Mouse (Mus musculus): ENCODE data around the gene Mbd3.
"Not testable (repeated sequence)": the region's sequence is repeated elsewhere in the genome, so short reads cannot be mapped to it uniquely, and the experiment has no call there.

Gene Mbd3

DNA sequence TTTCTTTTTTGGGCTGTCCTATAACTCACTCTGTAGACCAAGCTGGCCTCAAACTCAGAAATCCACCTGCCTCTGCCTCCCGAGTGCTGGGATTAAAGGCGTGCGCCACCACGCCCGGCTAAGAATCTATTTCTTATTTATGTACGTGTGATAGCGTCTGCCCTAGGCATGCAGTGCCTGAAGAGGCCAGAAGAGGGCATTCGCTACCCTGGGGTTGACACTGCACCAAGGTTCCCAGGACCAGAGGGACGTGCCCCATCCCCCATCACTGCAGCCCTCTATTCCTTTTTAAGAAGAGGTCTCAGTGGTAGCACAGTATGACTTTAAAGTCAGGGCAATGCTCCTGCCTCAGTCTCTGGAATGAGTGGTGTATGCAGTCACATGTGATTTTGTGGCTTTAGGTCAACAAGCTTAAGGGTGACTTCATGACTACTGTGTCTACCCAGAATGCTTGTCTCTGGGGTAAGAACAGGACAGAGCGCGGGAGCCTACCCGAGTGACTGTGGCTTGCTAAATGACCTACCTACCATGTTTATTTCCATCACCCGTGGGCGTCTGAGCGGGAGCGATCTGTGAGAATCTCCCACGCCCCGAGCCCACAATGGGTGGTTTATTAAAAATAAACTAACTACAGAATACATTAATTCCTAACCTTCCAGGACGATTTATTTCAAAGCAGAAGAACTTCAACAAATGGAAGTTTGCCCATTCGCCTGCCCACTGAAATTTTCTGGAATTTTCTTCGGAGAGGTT is 29.2 kb downstream of the Mbd3 start:
- DNase-seq (ENCODE audit: low spot score): no peak

DNA sequence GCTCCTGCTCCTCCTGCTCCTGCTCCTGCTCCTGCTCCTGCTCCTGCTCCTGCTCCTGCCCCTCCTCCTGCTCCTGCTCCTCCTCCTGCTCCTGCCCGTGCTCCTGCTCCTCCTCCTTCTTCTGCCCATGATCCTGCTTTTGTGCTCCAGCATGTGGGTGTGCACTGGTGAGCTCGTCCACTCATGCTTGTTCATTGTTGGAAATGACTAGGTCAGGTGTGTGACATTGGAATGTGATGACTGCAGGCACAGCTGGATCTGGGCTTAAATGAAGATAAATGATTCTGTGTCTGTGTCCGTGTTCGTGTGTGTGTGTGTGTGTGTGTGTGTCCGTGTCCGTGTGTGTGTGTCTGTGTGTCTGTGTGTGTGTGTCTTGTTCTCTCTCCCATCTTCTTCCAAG is 31.0 kb downstream of the Mbd3 start:
- no peak for DNase-seq (ENCODE audit: low spot score)

DNA sequence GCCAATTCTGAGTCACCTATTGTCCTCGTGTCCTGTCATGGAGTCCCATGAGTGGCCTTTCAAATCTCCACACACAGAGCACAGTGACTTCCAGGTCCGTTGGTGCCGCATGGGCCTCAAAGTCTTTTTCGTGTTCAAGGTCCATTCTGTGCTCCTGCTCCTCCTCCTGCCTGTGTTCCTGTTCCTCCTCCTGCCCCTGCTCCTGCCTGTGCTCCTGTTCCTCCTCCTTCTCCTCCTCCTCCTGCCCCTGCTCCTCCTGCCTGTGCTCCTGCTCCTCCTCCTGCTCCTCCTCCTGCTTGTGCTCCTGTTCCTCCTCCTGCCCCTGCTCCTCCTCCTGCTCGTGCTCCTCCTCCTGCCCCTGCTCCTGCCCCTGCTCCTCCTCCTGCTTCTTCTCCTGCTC is 31.4 kb downstream of the Mbd3 start:
- no peak for DNase-seq (ENCODE audit: low spot score)

DNA sequence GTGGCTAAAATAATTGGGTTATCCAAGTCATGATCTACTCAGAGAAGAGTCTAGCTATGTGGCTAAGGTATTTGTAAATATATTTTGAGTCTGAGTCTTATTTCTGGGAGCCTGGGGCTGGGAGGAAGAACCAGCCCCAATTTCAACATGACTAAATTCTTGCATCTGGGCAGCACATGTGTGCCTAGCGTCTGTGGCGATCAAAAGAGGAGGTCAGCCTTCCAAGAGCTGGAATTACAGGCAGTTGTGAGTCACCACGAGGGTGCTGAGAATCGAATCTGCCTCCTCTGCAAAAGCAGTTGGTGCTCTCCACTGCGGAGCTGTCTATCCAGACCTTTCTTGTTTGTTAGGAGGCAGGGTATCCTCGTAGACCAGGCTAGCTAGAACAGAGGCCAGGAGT is 33.6 kb downstream of the Mbd3 start:
- no peak for DNase-seq (ENCODE audit: low spot score)

DNA sequence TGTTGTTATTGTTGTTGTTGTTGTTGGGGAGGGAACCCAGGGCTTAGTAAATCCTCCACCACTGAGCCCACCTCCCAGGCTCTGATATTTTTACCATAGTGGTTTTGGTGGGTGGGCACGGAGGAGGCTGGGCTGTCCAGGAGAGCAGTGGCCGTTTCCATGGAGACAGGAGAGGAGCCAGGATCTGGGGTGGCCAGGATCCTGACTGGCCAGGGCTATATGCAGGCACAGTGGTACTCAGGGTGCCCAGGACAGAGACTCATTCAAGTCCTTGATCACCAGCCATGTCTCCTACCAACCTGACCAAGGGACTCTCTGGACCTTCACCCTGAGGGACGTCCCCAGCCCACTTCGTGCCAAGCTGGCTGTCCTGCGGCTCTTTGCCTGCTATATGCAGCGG is 35.6 kb downstream of the Mbd3 start:
- DNase-seq (ENCODE audit: low spot score): no peak

DNA sequence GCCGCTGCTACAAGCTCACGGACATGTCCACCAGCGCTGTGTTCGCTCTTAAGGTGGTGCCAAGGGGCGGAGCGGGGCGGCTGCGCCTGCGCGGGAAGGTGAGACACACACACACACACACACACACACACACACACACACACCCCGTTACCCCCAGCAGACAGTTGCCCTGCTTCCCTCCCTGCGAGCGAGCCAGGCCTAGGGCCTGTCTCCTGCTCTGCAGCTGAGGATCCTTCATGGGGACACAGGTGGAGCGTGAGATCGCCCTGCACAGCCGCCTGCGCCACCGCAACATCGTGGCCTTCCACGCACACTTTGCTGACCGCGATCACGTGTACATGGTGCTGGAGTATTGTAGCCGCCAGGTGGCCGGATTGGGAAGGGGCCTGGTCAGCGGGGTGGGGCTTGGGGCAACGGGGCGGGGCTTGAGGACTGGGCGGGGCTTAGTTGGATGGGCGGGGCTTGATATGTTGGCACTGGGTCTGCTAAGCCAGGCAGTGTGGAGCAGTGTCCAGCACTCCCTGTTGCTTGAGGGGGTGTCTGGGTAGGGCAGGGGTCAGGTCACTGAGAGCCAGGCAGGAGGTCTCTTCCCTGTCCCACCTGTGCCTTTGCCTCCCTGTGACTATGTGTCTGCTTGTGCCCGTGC is 41.2 kb downstream of the Mbd3 start:
- DNase-seq (ENCODE audit: low spot score): peak; percentile 58

DNA sequence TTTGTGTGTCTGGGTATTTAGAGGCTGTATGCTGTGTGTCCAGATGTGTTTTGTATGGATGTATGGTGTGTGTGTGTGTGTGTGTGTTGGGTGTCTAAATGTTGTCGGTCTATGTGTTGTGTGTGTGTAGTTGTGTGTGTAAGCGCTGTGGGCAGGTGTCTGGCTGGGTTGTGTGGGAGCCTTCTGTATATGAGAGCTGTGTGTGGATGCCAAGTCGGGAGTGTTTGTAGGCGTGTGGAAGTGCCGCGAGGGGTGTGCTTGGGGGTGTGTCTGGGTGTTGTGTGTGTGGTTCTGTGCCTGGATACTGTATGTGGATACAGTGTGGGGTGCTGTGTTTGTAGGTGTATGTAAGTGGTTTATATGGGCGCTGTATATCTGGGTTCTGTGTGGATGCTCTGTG is 42.0 kb downstream of the Mbd3 start:
- DNase-seq (ENCODE audit: low spot score): no peak

DNA sequence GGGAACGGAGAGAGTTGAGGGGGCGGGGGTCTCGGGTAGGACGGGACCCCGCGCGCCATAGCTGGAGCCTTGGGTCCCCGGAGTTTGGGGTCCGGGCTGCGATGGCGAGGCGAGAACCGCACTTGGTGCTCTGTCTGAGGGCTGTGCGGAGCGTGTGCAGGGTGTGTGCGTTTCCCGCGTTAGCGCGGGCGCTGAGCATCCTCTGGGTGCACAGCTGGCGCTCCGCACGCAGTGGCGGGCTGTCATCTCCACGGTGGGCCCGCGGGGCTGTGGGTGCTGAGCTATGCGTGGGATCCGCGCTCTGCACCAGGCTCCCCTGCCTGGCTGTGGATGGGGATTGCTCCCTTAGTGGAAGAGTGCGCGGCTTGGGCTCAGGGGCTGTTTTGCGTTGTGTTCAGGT is 42.6 kb downstream of the Mbd3 start:
- DNase-seq (ENCODE audit: low spot score): no peak

DNA sequence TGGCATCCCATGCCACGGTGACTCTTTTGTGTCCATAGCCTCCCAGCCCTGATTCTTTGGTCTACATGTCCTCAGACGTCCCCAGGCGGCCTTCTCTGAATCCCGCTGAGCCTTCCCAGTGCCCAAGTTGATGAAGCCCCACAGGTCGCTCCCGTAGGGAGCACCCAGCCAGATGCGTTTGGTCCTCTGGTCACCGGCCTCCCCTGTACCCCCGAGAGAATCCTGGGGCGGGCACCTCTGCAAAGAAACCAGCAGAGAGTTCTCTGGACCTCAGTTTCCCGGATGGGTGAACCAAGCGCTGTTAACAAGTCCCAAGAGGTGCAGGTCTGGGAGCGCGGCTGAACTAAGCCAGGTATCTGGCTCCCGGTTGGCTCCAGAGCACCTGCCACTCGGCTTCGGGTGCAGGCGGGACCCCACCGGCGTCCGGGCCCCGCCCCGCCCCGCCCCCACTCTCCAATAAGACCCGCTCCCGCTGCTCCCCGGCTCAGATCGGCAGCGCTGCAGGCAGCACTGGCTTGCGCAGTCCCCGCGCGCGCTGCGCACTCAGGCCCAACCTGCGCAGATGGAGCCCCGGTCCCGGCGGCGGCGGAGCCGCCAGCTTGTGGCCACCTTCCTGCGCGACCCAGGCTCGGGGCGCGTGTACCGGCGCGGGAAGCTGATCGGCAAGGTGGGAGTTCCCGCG is 43.2 kb downstream of the Mbd3 start, which contains the start of gene Plk5:
Plk5 (plus strand) TSS at position 459 of the 682 bp plus-strand sequence.
- DNase-seq (ENCODE audit: low spot score): no peak

DNA sequence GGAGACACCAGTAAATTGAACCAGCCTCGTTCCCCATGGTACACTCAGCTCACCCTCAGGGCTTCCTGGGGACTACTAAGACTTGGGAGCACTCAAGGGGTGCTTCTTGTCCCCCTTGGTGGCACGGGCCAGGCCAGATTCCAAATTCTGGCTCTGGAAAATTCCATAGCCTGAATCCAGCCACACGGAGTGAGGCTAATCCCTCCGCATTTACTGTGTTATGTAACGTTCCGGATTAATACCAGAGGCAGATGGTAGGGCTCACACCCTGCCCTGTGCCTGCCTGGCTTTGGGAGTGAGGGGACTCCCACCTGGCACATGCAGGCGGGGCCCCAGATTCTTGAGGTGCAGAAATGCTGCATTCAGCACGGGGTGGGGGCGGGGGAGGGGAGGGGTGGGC is 43.9 kb downstream of the Mbd3 start:
- no peak for DNase-seq (ENCODE audit: low spot score)

DNA sequence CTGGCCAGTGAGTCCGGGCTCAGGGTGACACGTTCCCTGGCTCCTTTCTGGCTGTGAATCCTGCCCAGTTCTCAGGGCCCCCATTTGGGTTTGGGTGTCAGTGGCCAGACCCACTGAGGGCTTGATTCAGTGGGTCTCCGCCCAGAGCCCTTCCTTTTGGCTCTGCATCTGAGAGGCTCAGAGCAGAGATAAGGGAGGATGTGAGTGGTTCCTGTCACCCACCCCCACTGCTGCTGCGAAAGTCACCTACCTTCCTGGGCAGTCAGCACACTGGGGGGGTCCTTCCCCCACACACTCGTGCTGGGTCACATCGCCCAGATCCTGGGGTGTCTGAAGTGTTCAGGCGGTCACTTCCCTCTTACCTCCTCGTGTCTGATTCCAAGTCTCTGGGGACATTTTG is 46.6 kb downstream of the Mbd3 start:
- DNase-seq (ENCODE audit: low spot score): no peak

DNA sequence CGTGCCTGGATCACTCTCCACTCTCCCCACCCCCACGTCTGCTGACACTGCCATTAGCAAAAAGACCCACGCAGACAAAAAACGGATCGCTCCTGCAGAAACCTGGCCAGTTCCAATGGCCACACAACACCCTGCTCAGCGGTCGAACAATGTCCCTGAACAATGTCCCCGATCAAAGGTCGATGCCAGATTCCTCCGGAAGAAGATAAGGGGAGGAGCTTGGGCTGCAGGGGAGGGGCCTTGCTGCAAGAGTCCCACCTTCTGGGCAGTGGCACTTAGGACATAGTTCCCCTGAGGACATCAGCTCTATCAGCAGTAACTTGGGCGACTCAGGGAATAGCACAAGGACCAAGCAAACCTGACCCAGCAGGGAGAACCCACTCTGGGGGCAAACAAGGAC is 47.5 kb downstream of the Mbd3 start:
- DNase-seq (ENCODE audit: low spot score): no peak

DNA sequence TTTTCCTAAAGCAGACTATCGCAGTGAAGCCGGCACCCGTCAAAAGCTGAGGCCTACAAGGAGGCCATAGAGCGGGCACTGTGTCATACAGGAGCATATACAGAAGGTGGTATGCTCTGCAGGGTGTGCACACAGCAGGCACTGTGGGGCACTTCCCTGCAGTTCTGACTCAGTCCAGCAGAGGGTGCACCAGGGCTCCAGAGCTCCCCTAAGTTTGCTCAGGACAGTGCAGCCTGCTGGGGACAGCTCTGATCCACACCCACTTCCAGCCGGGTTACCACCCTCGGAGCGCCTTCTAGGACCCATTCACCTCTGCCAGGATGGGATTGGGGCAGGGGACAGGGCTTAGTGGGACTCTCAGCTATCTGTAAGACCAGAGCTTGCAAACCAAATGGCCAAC is 49.1 kb downstream of the Mbd3 start:
- peak; percentile 96 for DNase-seq (ENCODE audit: low spot score)

DNA sequence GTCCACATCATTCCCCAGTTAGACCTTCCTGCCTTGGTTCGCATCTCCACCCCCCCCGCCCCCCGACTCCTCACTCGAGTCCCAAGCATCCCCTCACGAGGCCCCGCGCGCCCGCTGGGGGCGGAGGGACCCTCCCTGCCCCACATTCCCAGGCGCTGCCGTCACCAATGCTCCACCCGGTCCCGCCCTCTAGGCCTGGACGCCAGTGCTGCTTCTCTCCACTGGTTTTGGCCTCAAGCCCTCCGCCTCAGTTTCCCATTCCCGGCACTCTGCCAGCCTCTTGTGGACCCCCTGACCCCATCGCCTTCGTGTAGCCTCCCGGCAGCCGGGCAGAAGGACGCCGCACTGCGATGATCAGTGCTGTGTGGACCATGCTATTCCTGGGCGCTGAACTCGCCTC is 50.4 kb downstream of the Mbd3 start:
- DNase-seq (ENCODE audit: low spot score): peak; percentile 53

DNA sequence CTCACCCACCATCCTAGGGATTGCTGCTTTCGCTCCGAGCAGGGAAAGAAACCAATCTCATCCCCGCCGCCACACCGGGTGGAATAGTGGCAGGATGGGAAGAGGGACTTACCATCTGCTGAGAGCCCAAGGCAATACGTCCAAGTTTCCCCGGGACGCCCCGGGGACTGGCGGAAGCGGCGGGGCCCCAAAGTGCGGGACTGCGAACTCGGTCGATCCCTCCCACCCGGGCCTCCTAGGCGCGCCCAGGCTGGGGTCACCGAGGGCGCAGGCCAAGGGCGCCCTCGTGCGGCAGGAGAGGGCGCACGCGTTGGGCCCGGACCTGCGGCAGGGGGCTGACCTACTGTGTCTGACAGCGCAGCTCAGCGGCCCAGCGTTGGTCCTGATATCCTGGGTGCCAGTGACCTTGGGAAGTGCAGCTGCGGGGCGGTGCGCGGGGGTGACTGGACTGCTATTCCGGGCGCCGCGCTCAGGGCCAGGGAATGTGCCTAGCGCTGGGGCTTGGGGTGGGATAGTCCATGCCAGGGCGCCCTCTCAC is 51.0 kb downstream of the Mbd3 start, which contains the start of gene Adamtsl5:
Adamtsl5 (minus strand) TSS at position 169 of the 538 bp plus-strand sequence.
- peak; percentile 78 for DNase-seq (ENCODE audit: low spot score)

DNA sequence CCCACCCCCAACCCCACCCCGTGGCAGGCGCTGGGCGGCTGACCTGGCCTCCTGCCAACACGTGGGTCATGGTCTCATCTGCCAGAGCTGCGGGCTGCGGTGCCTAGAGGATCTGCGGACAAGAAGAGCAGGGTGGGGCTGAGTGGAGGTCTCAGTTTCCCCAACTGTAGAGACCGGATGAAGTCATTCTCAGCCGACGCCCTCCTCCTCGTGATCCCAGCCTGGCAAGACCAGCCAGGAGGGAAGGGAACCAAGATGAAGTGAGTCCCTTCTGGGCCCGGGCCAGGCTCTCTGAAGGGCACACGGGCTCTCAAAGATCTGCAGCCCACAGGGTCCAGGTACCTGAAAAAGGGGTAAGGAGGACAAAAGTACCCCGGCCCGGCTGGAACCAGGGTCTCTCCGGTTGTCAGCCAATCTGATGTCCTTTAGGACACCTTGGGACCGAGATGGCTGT is 51.8 kb downstream of the Mbd3 start:
- no peak for DNase-seq (ENCODE audit: low spot score)

DNA sequence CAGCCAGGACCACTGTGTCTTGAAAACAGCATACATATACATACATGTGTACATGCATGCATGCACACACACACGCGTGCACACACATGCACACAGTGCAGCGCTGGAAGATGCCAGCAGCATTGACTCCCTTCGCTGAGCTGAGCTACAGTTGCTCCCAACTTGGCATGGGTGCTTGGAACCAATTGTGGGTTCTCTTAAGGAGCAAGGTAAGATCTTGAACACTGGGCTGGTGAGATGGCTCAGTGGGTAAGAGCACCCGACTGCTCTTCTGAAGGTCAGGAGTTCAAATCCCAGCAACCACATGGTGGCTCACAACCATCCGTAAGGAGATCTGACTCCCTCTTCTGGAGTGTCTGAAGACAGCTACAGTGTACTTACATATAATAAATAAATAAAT is 53.4 kb downstream of the Mbd3 start:
- not testable (repeated sequence) for DNase-seq (ENCODE audit: low spot score)

DNA sequence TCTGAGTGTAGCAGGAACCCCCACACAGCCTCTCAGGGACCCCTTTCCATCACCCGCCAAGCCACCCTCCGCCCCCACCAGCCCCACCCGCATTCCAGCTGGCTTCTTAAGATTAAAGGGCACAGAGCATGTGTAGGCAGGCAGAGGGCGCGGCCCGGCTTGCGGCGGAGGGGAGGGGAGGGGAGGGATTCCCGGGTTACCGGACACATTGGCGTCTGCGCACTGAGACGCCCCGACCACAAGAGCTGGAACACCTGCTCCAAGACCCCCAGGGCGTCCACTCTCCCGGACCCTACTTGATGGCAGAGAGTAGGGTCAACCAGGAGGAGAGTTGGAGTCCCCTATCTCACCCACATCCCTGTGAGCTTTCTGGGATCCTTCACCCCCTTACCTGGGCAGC is 54.2 kb downstream of the Mbd3 start:
- no peak for DNase-seq (ENCODE audit: low spot score)

DNA sequence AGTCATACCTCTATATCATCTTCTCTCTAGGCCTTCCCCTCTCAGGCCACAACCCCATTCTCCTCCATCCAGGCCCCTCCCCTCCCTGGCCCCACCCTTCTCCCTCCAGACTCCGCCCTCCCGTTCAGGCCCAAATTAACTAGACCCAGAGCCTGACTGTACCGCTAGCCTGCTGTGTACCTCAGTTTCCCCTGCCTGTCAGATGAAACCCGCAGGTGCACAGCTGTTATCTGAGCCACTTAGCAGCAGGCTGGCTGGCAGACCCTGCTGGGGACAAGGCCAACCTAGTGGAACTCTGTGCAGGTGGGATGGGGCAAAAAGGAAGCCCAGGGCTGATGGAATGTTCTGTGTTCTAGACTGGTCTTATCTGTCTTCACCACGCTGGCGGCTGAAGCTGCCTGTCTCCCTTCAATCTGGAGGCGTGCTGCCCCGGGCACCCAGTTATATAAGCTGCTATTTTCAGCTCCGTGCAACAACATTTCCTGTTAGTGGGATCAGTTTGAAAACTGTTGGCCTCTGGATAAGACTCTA is 55.2 kb downstream of the Mbd3 start:
- DNase-seq (ENCODE audit: low spot score): no peak

DNA sequence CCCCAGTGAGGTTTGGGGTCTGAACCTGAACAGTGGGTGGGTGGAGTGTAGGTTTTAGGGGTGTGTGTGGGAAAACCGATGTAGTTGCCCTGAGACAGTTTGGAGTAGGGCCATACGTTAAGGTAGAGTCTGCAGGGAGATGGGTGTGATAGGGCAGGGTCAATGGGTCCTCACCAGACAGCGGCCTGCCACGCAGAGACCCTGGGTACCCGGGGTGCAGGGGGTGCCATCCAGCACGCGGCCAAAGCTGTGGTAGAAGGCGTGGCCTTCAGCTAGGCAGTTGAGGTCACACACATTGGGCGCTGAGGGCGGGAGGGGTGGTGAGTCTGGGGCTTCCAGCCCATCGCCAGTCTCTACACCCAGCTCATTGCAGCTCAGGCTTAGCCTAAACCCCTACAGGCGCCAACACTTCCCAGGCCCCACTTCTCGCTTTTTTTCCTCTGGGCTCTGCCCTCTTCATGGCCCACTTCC is 55.9 kb downstream of the Mbd3 start:
- DNase-seq (ENCODE audit: low spot score): no peak

DNA sequence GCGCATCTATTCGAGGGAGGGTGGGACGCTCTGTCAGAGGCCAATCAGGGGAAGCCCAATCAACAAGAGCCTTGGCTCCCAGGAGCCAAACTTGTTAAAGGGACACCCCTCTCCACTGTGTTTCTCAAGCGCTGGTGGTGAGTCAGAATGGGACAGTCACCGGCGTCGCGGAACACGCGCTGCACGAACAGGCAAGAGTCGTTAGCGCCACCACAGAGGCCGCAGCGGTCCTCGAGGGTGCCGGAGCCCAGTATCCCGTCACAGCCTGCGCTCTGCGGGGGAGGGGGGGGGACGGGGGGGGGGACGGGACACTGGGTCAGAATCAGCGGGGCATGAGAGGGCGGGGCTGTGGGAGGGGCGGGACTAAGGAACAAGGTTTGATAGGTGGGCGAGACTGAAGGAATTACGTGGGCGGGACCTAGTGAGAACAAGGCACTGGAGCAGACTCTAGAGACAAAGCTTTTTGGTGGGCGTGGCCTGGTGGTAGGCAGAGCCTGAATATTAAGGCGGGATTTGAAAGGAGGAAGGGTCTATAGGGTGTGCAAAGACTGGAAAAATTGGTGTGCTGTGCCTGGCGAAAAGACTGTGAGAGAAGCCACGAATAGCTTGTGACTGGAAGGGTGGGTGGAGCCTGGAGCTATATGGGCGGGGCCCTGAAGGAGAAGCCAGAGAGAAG is 56.5 kb downstream of the Mbd3 start:
- DNase-seq (ENCODE audit: low spot score): peak; percentile 81
